ENCODE assay signal across 17 mouse cellular contexts in the genomic region with DNA sequence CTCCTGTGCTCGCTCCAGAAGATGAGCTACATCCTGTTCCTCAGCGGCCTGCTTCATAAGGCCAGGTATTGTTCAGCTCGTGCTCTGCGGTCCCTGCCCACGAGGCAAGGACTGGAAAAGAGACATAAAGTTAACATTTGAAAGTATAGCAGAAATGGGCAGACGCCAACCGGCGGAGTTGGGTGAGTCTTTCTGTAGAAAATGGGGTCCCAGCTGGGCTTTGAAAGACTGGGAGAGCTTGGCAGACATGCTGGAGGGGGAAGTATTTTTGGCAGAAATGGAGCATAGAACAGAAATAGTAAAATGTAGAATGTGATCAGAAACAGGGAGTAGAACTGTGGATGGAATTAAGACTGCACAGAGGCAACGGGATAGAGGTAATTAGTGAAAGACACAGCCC.
A peak's percentile ranks its signal among the peaks of the same experiment; 100 is the strongest.
DNase-seq lines count a peak whose midpoint lies in the region; ATAC-seq lines count a peak whose summit lies in the region.
"Had no signal": no experiment of that assay in that cellular context is flagged by ENCODE, and none has a peak within 500 bp of the region (broad histone marks: within the 10 kb centered on the region; RNA-seq: fewer than 3 reads in every experiment).

No protein-coding gene starts in this region.

- H3K27me3 ChIP-seq in hindbrain, embryonic 13.5 days = no peaks in the 10 kb centered on the region
- H3K27me3 ChIP-seq in hindbrain, embryonic 10.5 days (ENCODE audit: insufficient read depth, poor library complexity, severe bottlenecking) = no peaks in the 10 kb centered on the region
- H3K27me3 ChIP-seq: embryonic facial prominence, embryonic 13.5 days; liver, embryonic 12.5 days; lung, embryonic 15.5 days; midbrain, embryonic 12.5 days had no signal

- 82% methylated on average over 9 of the region's 9 CpGs for WGBS in hindbrain, embryonic 13.5 days
- WGBS in hindbrain, embryonic 10.5 days = 84% methylated on average over 9 of the region's 9 CpGs

- no peak for DNase-seq in hindbrain, embryonic 10.5 days (ENCODE audit: low spot score)
- peak; percentile 28 for DNase-seq in layer of hippocampus, adult 11-12 months (ENCODE audit: low spot score)
- DNase-seq in layer of hippocampus, adult 9-10 months (ENCODE audit: low spot score) = peak; percentile 25
- DNase-seq in right cerebral cortex, postnatal 10 days (ENCODE audit: low spot score in 2 of 2) = peak; percentile 82 to 86
- DNase-seq in gastrocnemius, postnatal 4 days (ENCODE audit: low spot score in 2 of 2) = no peak
- DNase-seq in retina, postnatal 1 day = no peak
- DNase-seq: adrenal gland, postnatal 36 days; cerebellum, adult 9-11 months; kidney, adult 18-20 months; kidney, postnatal 36 days; thymus, postnatal 25 days had no signal

- peaks cover 72% of the 10 kb centered on the region for H3K4me1 ChIP-seq in hindbrain, embryonic 13.5 days (replicated peaks)
- peaks cover 60% of the 10 kb centered on the region for H3K4me1 ChIP-seq in hindbrain, embryonic 10.5 days (replicated peaks)

- no peak overlapping the region for H3K9ac ChIP-seq in hindbrain, embryonic 13.5 days
- H3K9ac ChIP-seq: embryonic facial prominence, embryonic 13.5 days; liver, embryonic 12.5 days; lung, embryonic 15.5 days; midbrain, embryonic 12.5 days had no signal

- H3K9me3 ChIP-seq in hindbrain, embryonic 13.5 days = no peaks in the 10 kb centered on the region
- H3K9me3 ChIP-seq in hindbrain, embryonic 10.5 days = no peaks in the 10 kb centered on the region
- H3K9me3 ChIP-seq: embryonic facial prominence, embryonic 13.5 days; heart, embryonic 10.5 days; liver, embryonic 12.5 days; lung, embryonic 15.5 days; midbrain, embryonic 12.5 days had no signal

- no peaks in the 10 kb centered on the region for H3K36me3 ChIP-seq in hindbrain, embryonic 13.5 days
- peaks cover 7% of the 10 kb centered on the region; the same call in 1 of the 2 replicates for H3K36me3 ChIP-seq in hindbrain, embryonic 10.5 days
- H3K36me3 ChIP-seq: embryonic facial prominence, embryonic 13.5 days; liver, embryonic 12.5 days; lung, embryonic 15.5 days; midbrain, embryonic 12.5 days had no signal

- H3K4me3 ChIP-seq in hindbrain, embryonic 13.5 days = no peak overlapping the region
- no peak overlapping the region for H3K4me3 ChIP-seq in hindbrain, embryonic 10.5 days
- H3K4me3 ChIP-seq: embryonic facial prominence, embryonic 13.5 days; heart, embryonic 10.5 days; liver, embryonic 12.5 days; lung, embryonic 15.5 days; midbrain, embryonic 12.5 days had no signal

- no peak for ATAC-seq in hindbrain, embryonic 13.5 days (ENCODE audit: low FRiP score)
- ATAC-seq: liver, embryonic 12.5 days had no signal

- no peak overlapping the region for H3K4me2 ChIP-seq in hindbrain, embryonic 13.5 days
- H3K4me2 ChIP-seq: embryonic facial prominence, embryonic 13.5 days; liver, embryonic 12.5 days; lung, embryonic 15.5 days; midbrain, embryonic 12.5 days had no signal

- peak overlapping the region; percentile 18; the same call in 1 of the 2 replicates for H3K27ac ChIP-seq in hindbrain, embryonic 13.5 days
- no peak overlapping the region for H3K27ac ChIP-seq in hindbrain, embryonic 10.5 days
- H3K27ac ChIP-seq: embryonic facial prominence, embryonic 13.5 days; heart, embryonic 10.5 days; liver, embryonic 12.5 days; lung, embryonic 15.5 days; midbrain, embryonic 12.5 days had no signal

Comparison
In these comparisons a context has a peak if more than half of its experiments do, and no peak if none do; other contexts are left out.
1. DNase-seq: peak in layer of hippocampus, adult 11-12 months (single experiment), layer of hippocampus, adult 9-10 months (single experiment) and right cerebral cortex, postnatal 10 days (2 of 2); none in hindbrain, embryonic 10.5 days (single experiment), gastrocnemius, postnatal 4 days (0 of 2) and retina, postnatal 1 day (single experiment).